13 mouse cellular contexts compared by ENCODE assay signal in genomic region chr17:43784531-43784930, GRCm38 (mm10). TPM values are rescaled to one million over a fixed set of nuclear protein-coding genes. Genes with fewer than 3 reads are reported as not detected.
DNase-seq lines count a peak whose midpoint lies in the region; ATAC-seq and TF ChIP-seq lines count a peak whose summit lies in the region.
"Had no signal": no experiment of that assay in that cellular context is flagged by ENCODE, and none has a peak within 500 bp of the region (broad histone marks: within the 10 kb centered on the region; RNA-seq: fewer than 3 reads in every experiment).

No protein-coding gene starts in this region.

- ATAC-seq in kidney, embryonic 14.5 days (ENCODE audit: low FRiP score, low TSS enrichment), result no peak
- no peak for ATAC-seq in Patski
- ATAC-seq in kidney, embryonic 15.5 days (replicated peaks; ENCODE audit: low FRiP score), result peak; percentile 18; the same call in 1 of the 2 replicates
- ATAC-seq in inflammation-experienced regulatory T-cells, adult 6 months, result no peak
- ATAC-seq: forebrain, embryonic 16.5 days; hindbrain, embryonic 16.5 days had no signal

- POLR2A ChIA-PET in Patski (lab: Charles Lee), result no interaction called here

- H3K4me1 ChIP-seq in kidney, embryonic 14.5 days (ENCODE audit: control insufficient read depth, insufficient read depth, low read length), result no peaks in the 10 kb centered on the region
- peaks cover 4% of the 10 kb centered on the region for H3K4me1 ChIP-seq in kidney, embryonic 15.5 days

- no peak overlapping the region for H3K4me3 ChIP-seq in kidney, embryonic 14.5 days (ENCODE audit: low read length)
- H3K4me3 ChIP-seq in kidney, embryonic 15.5 days (replicated peaks), result no peak overlapping the region
- H3K4me3 ChIP-seq: heart, adult 2 months had no signal

- peak; percentile 26 for DNase-seq in kidney, adult 11 months
- DNase-seq in 3T3-L1 (ENCODE audit: low read depth, low spot score) (peak; percentile 91), Patski (ENCODE audit: low read depth, low spot score) (peak; percentile 59)
- DNase-seq in thymus, postnatal 0 days (ENCODE audit: low spot score), result no peak
- no peak for DNase-seq in cerebellum, adult 18-20 months
- DNase-seq: cerebellum, adult 9-10 months had no signal

- 60% methylated on average over 4 of the region's 4 CpGs for WGBS in kidney, embryonic 14.5 days
- 55% methylated on average over 4 of the region's 4 CpGs for WGBS in kidney, embryonic 15.5 days

- no peak overlapping the region for H3K9ac ChIP-seq in kidney, embryonic 14.5 days (ENCODE audit: low read depth, low read length)
- H3K9ac ChIP-seq in kidney, embryonic 15.5 days, result no peak overlapping the region

- no peak overlapping the region for H3K27ac ChIP-seq in kidney, embryonic 14.5 days (ENCODE audit: low read depth, low read length)
- no peak overlapping the region for H3K27ac ChIP-seq in kidney, embryonic 15.5 days
- H3K27ac ChIP-seq: macrophage had no signal

- no peak overlapping the region for H3K4me2 ChIP-seq in kidney, embryonic 14.5 days (replicated peaks; ENCODE audit: low read depth, low read length)
- H3K4me2 ChIP-seq in kidney, embryonic 15.5 days, result no peak overlapping the region

- CTCF ChIA-PET in Patski (lab: Charles Lee), result interaction anchor here (1.4 to 2.3 kb wide), 4 partner anchors 12 to 77 kb away, joined by 3 to 7 read pairs (median 4); no protein-coding TSS in a partner anchor

- H3K27me3 ChIP-seq in kidney, embryonic 14.5 days (ENCODE audit: control insufficient read depth, insufficient read depth, low read length), result no peaks in the 10 kb centered on the region
- H3K27me3 ChIP-seq in Patski, result no peaks in the 10 kb centered on the region
- H3K27me3 ChIP-seq in kidney, embryonic 15.5 days, result no peaks in the 10 kb centered on the region

- no peak for TF ChIP-seq CTCF in Patski (IDR thresholded peaks at IDR 0.05)

- in situ Hi-C loops in Patski (cut with MboI; ENCODE audit: low pct_unique_long_range_greater_than_20kb), result no loop called here

- H3K9me3 ChIP-seq in kidney, embryonic 14.5 days (ENCODE audit: control insufficient read depth, low read length), result peaks cover 6% of the 10 kb centered on the region
- H3K9me3 ChIP-seq in kidney, embryonic 15.5 days (replicated peaks), result no peaks in the 10 kb centered on the region

- no peaks in the 10 kb centered on the region for H3K36me3 ChIP-seq in kidney, embryonic 14.5 days (ENCODE audit: control insufficient read depth, insufficient read depth, low read length)
- no peaks in the 10 kb centered on the region for H3K36me3 ChIP-seq in kidney, embryonic 15.5 days

RNA-seq across cellular contexts. Expression of gene Rcan2, which starts 16.6 kb away (rescaled TPM):
- 1.9 and 3.0 TPM in 2 replicates for polyA plus RNA-seq in kidney, embryonic 14.5 days (2014; fragmentation: Nextera tagmentation; extraction: Ambion mirVana)
- 109 TPM for polyA plus RNA-seq in Patski (2021)
- polyA plus RNA-seq in kidney, embryonic 15.5 days (2015; fragmentation: Nextera tagmentation; extraction: Ambion mirVana), result 4.5 and 6.8 TPM in 2 replicates
- polyA plus RNA-seq in thymus, postnatal 0 days (2015; fragmentation: Nextera tagmentation; extraction: Ambion mirVana), result 0.73 and 1.3 TPM in 2 replicates
- polyA plus RNA-seq in inflammation-experienced regulatory T-cells, adult 6 months (2017; shearing (Covaris generic)), result not detected
- polyA plus RNA-seq: macrophage had no signal

Comparison
In these comparisons a context has a peak if more than half of its experiments do, and no peak if none do; other contexts are left out.
1. DNase-seq: peak in kidney, adult 11 months (single experiment), 3T3-L1 (single experiment) and Patski (single experiment); none in thymus, postnatal 0 days (single experiment) and cerebellum, adult 18-20 months (0 of 2).
2. RNA of gene Rcan2, which starts 16.6 kb away (polyA plus RNA-seq): 109 TPM in Patski (single experiment); 4.5 to 6.8 TPM in kidney, embryonic 15.5 days, 1.9 to 3.0 TPM in kidney, embryonic 14.5 days, 0.73 to 1.3 TPM in thymus, postnatal 0 days and not detected in inflammation-experienced regulatory T-cells, adult 6 months; every median in the first group is over 10 times any median in the second.